17 mouse cellular contexts compared by ENCODE assay signal in genomic region chr12:28402256-28402655, GRCm38 (mm10).
"Had no signal": no experiment of that assay in that cellular context is flagged by ENCODE, and none has a peak within 500 bp of the region (broad histone marks: within the 10 kb centered on the region; RNA-seq: fewer than 3 reads in every experiment).

No protein-coding gene starts in this region.

- H3K4me1 ChIP-seq: lung, embryonic 15.5 days; megakaryocyte, embryonic 14.5 days; neural tube, embryonic 12.5 days; stomach, embryonic 15.5 days had no signal

- H3K9ac ChIP-seq: lung, embryonic 15.5 days; midbrain, embryonic 13.5 days; midbrain, embryonic 15.5 days; neural tube, embryonic 12.5 days; stomach, embryonic 15.5 days had no signal

- H3K36me3 ChIP-seq: lung, embryonic 15.5 days; midbrain, embryonic 13.5 days; midbrain, embryonic 15.5 days; neural tube, embryonic 12.5 days; stomach, embryonic 15.5 days had no signal

- H3K27ac ChIP-seq: lung, embryonic 15.5 days; macrophage; neural tube, embryonic 12.5 days; stomach, embryonic 15.5 days; stomach, postnatal 0 days had no signal

- H3K4me3 ChIP-seq: lung, embryonic 15.5 days; megakaryocyte, embryonic 14.5 days; midbrain, embryonic 13.5 days; midbrain, embryonic 15.5 days; neural tube, embryonic 12.5 days; stomach, embryonic 15.5 days had no signal

- DNase-seq: lung, adult 2 months; lung, postnatal 14 days; lung, postnatal 36 days; right cerebral cortex, postnatal 14 days; thymus, adult 2 months; thymus, postnatal 25 days; thymus, postnatal 4 days had no signal

- H3K9me3 ChIP-seq: lung, embryonic 15.5 days; midbrain, embryonic 13.5 days; midbrain, embryonic 15.5 days; neural tube, embryonic 12.5 days; stomach, embryonic 15.5 days had no signal

- ATAC-seq: lung, postnatal 0 days; midbrain, embryonic 13.5 days had no signal

- H3K27me3 ChIP-seq: lung, embryonic 15.5 days; megakaryocyte, embryonic 14.5 days; stomach, embryonic 15.5 days had no signal

- H3K4me2 ChIP-seq: lung, embryonic 15.5 days; midbrain, embryonic 11.5 days; midbrain, embryonic 13.5 days; midbrain, embryonic 15.5 days; neural tube, embryonic 12.5 days; stomach, embryonic 15.5 days had no signal
